Mouse (Mus musculus): ENCODE measurements around the gene Lcn10.
"Not testable (repeated sequence)": the region's sequence is repeated elsewhere in the genome, so short reads cannot be mapped to it uniquely, and the experiment has no call there.

DNA sequence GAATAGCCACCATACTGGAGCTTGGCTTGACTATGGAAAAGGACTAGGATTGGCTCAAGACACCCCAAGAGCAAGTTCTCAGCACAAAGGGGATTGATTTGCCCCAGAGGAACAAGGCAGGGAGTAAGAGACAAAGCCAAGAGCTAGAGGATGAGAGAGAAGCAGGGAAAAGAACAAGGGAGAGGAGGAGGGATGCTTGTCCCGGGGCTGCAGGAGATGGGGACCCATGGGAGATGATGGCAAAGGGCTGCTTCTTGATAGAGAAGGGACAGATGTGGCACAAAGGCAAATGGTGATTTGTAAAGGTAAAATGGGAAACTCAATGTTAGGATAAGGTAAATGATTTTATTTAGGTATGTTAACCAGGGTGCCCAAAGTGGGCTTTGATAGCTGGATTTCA lies 26.5 kb downstream of the Lcn10 start:
- TF ChIP-seq CTCF (IDR thresholded peaks at IDR 0.05; ENCODE audit: low read depth, low read length); POLR2A (IDR thresholded peaks at IDR 0.05; ENCODE audit: extremely low read depth, insufficient read depth, low read length): not testable (repeated sequence)
